Mouse (Mus musculus) heart, adult 10 weeks (tissue): Measurements from ENCODE around the gene Togaram2. TPM values are rescaled to one million over a fixed set of nuclear protein-coding genes. Genes with fewer than 3 reads are reported as not detected.

Experiments
- polyA plus RNA-seq: library from polyadenylated mRNA; stranded (reverse); fragments of 350-450 nt; fragmentation: Illumina TruSeq; extraction: RNeasy Lipid Tissue Mini Kit (QIAGEN cat#74804); gene quantifications from one replicate; pipeline ENCODE4 v1.2.3, GENCODE M21; 2014; ENCODE audit warnings: low read depth, low replicate concordance

The Togaram2 gene
- 7.4 TPM for polyA plus RNA-seq

DNA sequence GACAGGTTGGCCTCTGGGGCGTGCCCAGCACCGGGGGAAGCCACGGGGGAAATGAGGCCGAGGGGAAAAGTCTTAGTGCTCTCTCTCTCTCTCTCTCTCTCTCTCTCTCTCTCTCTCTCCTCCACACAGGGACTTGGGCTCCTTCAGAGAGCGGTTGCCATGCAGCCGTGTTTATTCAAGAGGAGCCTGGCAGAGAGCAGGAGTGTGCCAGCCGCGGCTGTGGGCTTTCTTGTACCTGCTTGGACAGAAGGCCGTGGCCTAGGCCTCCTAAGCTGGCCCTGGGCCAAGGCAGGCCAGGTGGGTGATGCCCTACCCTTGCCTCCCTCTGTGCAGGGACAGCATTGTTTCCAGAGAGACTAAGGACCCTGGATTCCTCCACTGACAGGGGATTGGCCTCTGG is at the start of gene Togaram2:
Gene Togaram2 (plus strand): TSS at position 170 of the 400 bp plus-strand sequence.

GRCm38 (mm10) chr17:71752831-71753230 is 79.8 kb downstream of the Togaram2 start, which contains the start of gene Pcare:
TSS of gene Pcare (minus strand) at chr17:71752894.

DNA sequence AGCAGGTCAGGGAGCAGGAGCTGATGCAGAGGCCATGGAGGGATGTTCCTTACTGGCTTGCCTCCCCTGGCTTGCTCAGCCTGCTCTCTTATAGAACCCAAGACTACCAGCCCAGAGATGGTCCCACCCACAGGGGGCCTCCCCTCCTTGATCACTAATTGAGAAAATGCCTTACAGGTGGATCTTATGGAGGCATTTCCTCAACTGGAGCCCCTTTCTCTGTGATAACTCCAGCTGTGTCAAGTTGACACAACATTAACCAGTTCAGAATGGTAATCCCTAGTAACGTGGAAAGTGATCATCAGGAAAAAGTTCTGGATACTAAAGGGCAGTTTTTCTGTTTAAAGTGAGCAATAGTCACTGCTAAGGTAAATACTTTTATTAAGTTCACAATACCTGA is 95.1 kb downstream of the Togaram2 start, which contains the start of gene Clip4:
Gene Clip4 (plus strand): TSS at position 301 of the 400 bp plus-strand sequence.

Other genes with a start within 250 kb of the Togaram2 start
- not detected for gene Gm4707, start 213.3 kb upstream of the Togaram2 start, polyA plus RNA-seq
- gene Smchd1, start 197.9 kb upstream of the Togaram2 start, polyA plus RNA-seq: 22.9 TPM
- gene Ndc80, start 146.4 kb upstream of the Togaram2 start, polyA plus RNA-seq: not detected
- gene Spdya, start 121.2 kb upstream of the Togaram2 start, polyA plus RNA-seq: not detected
- 23.1 TPM for gene Wdr43, start 57.4 kb upstream of the Togaram2 start, polyA plus RNA-seq
- gene Pcare, start 79.6 kb downstream of the Togaram2 start, polyA plus RNA-seq: not detected
- gene Clip4, start 95.2 kb downstream of the Togaram2 start, polyA plus RNA-seq: 208 TPM